Mouse (Mus musculus) C2C12 (cell line): ENCODE results near the gene Bend6.

Experiments used
- CTCF ChIP-seq: IDR thresholded peaks from one replicate; pipeline ENCODE4 v1.5.1; 2011; ENCODE audit not compliant: control insufficient read depth, insufficient read depth, insufficient read length
- MAX ChIP-seq: IDR thresholded peaks from one replicate; pipeline ENCODE4 v1.6.1; 2011; ENCODE audit warnings: mild to moderate bottlenecking, control low read depth
- MYOG ChIP-seq: IDR thresholded peaks from one replicate; pipeline ENCODE4 v1.6.1; 2011; ENCODE audit not compliant: control insufficient read depth, insufficient read length; ENCODE audit errors: extremely low read depth
- USF1 ChIP-seq: IDR thresholded peaks from one replicate; pipeline ENCODE4 v1.6.1; 2011; ENCODE audit warnings: low read depth, mild to moderate bottlenecking, control low read depth, moderate library complexity

DNA sequence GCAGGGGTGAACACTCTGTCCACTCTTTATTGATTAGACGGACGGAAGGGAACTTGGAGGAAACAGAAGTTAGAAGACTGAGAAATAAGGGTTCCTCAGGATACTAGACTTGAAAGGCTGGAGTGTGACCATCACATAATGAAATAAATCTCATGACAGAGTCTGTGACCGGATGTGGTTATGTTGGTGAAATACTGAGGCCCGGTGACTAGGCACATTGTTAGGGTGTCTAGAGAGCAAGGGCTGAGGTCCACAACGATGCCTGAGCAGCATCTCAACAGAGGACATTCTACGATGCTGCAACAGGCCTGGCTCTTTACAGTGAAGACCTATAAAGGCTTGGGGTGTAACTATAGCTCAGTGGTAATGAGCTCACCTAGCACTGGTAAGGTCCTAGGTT, 9.2 kb downstream of the Bend6 start:
- TF ChIP-seq CTCF, result no peak
- TF ChIP-seq USF1, result no peak
- TF ChIP-seq MYOG, result no peak
- no peak for TF ChIP-seq MAX
